Mouse (Mus musculus) activated CD4-positive, CD25-positive, alpha-beta regulatory T cell (primary cell): ENCODE results near the gene Map3k5. TPM values are rescaled to one million over a fixed set of nuclear protein-coding genes. Genes with fewer than 3 reads are reported as not detected.

Experiments used
- polyA plus RNA-seq, 2 experiments: library from polyadenylated mRNA; unstranded; fragments of 100-300 nt; shearing (Covaris generic); gene quantifications; one replicate each; pipeline ENCODE4 v1.2.1; 2017

The Map3k5 gene
- 10 to 100 TPM; 24.9 to 44.8 TPM for polyA plus RNA-seq

DNA sequence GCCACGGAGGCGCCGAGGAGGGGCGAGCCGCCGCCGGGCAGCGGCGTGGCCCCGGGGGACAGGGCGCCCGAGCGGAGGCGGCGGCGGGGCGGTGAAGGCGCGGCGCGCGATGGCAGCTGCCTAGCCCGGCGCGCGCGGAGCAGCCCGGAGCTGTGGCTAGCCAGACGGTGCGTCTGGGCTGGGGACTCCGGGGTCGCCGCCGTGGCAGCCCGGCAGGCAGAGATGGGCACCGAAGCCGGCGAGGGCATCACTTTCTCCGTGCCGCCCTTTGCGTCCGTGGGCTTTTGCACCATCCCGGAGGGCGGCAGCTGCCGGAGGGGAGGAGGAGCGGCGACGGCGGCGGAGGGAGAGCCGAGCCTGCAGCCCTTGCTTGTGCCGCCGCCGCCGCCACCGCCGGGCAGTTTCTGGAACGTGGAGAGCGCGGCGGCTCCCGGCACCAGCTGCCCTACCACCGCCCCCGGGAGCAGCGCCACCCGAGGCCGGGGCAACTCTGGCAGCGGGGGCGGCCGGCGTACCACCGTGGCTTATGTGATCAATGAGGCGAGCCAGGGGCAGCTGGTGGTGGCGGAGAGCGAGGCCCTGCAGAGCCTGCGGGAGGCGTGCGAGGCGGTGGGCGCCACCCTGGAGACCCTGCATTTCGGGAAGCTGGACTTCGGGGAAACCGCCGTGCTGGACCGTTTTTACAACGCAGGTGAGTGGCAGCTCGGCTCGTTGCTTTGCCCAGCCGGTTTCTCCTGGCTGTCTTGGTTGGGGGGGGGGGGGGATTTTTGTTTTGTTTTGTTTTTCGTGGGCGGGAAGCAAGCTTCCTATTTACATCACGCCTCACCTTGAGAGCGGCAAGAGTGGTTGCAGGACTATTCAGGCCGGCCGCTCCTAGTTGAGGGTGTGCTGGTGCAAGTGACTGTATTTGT is at the start of gene Map3k5:
TSS of gene Map3k5 (plus strand) at position 89 of the 911 bp plus-strand sequence.

DNA sequence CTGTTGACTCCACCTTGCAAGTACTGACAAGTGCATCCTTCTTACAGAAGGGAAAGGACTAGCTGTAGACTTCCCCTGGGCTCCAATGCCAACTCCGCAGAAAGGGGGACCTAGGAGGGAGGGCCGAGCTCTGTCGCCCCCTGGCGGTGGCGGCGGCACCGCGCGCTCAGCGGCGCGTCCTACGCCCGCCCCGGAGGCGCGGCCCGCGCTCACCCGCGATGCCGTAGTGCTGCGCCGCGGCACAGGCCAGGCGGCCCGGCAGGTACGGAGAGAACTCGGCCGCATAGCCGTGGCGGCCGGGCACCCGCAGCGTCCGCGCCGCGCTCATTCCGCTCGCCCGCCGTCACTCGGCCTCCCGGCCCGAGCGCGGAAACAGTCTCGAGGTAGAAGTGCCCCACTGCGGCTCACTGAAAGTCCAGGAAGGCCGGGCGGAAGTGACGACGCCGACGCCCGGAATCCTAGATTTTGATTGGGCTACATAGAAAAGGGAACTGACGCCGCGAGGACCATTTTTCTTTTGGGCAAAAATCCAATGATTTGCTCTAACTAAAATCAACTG is 26.9 kb upstream of the Map3k5 start, which contains the start of gene Pex7:
TSS of gene Pex7 (minus strand) at position 444 of the 559 bp plus-strand sequence.

DNA sequence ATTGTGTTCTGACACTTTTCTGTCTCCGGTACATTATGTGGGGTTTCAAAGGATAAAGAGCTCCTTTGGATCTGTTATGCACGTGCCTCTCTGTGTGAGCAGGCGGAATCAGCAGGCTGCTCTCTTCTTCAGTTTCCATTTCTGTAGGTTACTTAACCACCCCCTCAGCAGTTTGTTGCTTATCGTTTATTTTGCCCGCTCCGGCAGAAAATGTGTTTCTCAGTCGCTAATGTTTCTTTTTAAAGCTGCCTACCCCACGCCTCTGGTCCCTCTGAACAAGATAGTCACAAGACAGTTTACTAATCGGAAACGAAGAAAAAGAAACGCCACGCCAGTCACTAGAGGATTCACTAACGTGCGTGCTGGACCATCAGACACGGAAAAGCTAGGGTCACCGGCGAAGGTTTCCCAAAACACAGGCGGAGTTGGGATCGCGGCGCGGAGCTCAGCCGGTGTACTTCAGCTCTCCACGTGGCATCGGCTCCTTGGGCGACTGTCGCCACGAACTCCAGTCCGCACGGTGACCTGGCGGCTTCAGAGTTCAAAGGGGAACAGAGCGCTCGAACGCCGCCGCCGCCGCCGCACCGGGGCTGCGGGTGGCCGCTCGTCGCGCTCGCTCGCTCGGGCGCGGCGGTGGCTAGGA is 214.0 kb downstream of the Map3k5 start, which contains the start of gene Map7:
TSS of gene Map7 (plus strand) at position 342 of the 643 bp plus-strand sequence.

Other genes starting within 250 kb of the Map3k5 start
- gene Il20ra, start 221.9 kb upstream of the Map3k5 start, polyA plus RNA-seq = not detected
- gene Slc35d3, start 83.0 kb upstream of the Map3k5 start, polyA plus RNA-seq = under 1 TPM in 1 of 2 experiments, not detected in 1; 0.55 TPM
- 10 to 100 TPM; 18.7 to 33.3 TPM for gene Pex7, start 26.8 kb upstream of the Map3k5 start, polyA plus RNA-seq
- gene Map7, start 214.0 kb downstream of the Map3k5 start, polyA plus RNA-seq = 10 to 100 TPM; 14.6 to 23.8 TPM